Mouse (Mus musculus) B cell, adult 2 months (primary cell): ENCODE data around the gene Jagn1.
A peak's percentile ranks its signal among the peaks of the same experiment; 100 is the strongest.

ENCODE experiments used
- DNase-seq, 2 experiments: peaks; one replicate each; pipeline ENCODE4 v3.0.0; 2022

Jagn1 gene

GRCm38 (mm10) chr6:113478906-113479305 lies 36.5 kb downstream of the Jagn1 start:
- DNase-seq: no peak

- DNase-seq: no peak
These were observed 38.4 kb downstream of the Jagn1 start for GRCm38 (mm10) chr6:113480555-113481373.

- peak; percentile 59 to 61 for DNase-seq
These were observed 40.2 kb downstream of the Jagn1 start for GRCm38 (mm10) chr6:113482477-113483099.

- DNase-seq: peak; percentile 91 to 93
These were observed 40.8 kb downstream of the Jagn1 start, which contains the start of gene Creld1 for GRCm38 (mm10) chr6:113483100-113483615. TSS of gene Creld1 (plus strand) at chr6:113483297.

GRCm38 (mm10) chr6:113483729-113484128 lies 41.4 kb downstream of the Jagn1 start:
- peak in 1 of 2 experiments; percentile 19 for DNase-seq

GRCm38 (mm10) chr6:113487125-113487576 lies 44.8 kb downstream of the Jagn1 start:
- no peak for DNase-seq

- DNase-seq: no peak
These were observed 47.0 kb downstream of the Jagn1 start for GRCm38 (mm10) chr6:113489410-113489809.

GRCm38 (mm10) chr6:113492101-113492864 lies 49.9 kb downstream of the Jagn1 start:
- DNase-seq: no peak

GRCm38 (mm10) chr6:113494258-113494788 lies 52.0 kb downstream of the Jagn1 start:
- peak; percentile 94 to 96 for DNase-seq

GRCm38 (mm10) chr6:113495071-113495675 lies 52.8 kb downstream of the Jagn1 start:
- no peak for DNase-seq
